ENCODE assay signal across 20 mouse cellular contexts in the genomic region with DNA sequence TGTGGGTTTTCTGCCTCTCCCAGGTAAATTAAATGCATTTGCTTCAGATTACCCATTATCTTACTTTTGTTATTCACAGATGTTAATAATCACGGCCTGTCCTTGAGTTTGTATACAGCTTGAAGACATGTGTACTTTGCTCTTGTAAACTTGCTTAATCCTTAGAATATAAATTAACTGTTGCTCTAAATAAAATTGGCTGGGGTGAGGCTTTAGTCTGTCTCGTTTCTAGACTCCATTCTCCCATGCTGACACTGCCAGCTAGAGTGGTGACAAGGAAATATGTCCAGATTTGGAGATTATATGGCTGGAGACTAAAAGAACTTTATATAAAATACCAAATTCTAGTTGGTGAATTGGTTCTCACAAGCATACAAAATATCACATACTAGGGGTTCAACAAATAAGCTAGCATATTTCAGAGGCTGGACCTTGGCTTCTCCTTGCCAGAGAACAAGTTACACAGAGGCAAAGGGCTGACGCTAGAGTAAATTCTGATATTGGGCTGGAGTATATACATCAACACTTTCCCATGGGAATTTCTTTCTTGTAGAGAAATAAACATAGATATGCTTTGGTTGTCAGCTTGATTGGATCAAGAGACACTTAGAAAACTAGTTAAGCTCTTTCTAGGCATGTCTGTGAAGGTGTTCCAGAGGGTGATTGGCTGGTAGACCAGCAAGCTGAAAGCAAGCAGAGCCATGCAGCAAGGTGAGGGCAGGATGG. TPM values are rescaled to one million over a fixed set of nuclear protein-coding genes. Genes with fewer than 3 reads are reported as not detected.
"Had no signal": no experiment of that assay in that cellular context is flagged by ENCODE, and none has a peak within 500 bp of the region (broad histone marks: within the 10 kb centered on the region; RNA-seq: fewer than 3 reads in every experiment).

No protein-coding gene starts in this region.

- H3K9ac ChIP-seq: hindbrain, embryonic 14.5 days; liver, embryonic 15.5 days; midbrain, embryonic 12.5 days; neural tube, embryonic 13.5 days had no signal

- H3K4me2 ChIP-seq: hindbrain, embryonic 14.5 days; liver, embryonic 11.5 days; liver, embryonic 15.5 days; midbrain, embryonic 12.5 days; neural tube, embryonic 13.5 days had no signal

- H3K27me3 ChIP-seq: liver, embryonic 15.5 days; midbrain, embryonic 12.5 days; neural tube, embryonic 13.5 days had no signal

- H3K36me3 ChIP-seq: limb, embryonic 10.5 days; liver, embryonic 15.5 days; midbrain, embryonic 12.5 days; neural tube, embryonic 13.5 days had no signal

- DNase-seq: kidney, adult 11 months; kidney, adult 9 months; kidney, postnatal 4 days; retina, postnatal 1 day; right cerebral cortex, postnatal 4 days; thymus, postnatal 4 days had no signal

- H3K4me3 ChIP-seq: left cerebral cortex, adult 2 months; limb, embryonic 10.5 days; liver, embryonic 15.5 days; midbrain, embryonic 12.5 days; neural tube, embryonic 13.5 days had no signal

- H3K4me1 ChIP-seq: limb, embryonic 10.5 days; liver, embryonic 15.5 days; midbrain, embryonic 12.5 days; neural tube, embryonic 13.5 days had no signal

- H3K27ac ChIP-seq: hindbrain, embryonic 14.5 days; kidney, postnatal 0 days; left cerebral cortex, adult 2 months; limb, embryonic 10.5 days; liver, embryonic 15.5 days; macrophage; midbrain, embryonic 12.5 days; neural tube, embryonic 13.5 days had no signal

- ATAC-seq: midbrain, embryonic 16.5 days had no signal

- H3K9me3 ChIP-seq: limb, embryonic 10.5 days; liver, embryonic 15.5 days; neural tube, embryonic 13.5 days had no signal

RNA-seq across cellular contexts. Expression of a gene that starts 39.0 kb away (rescaled TPM):
- total RNA-seq: layer of hippocampus, adult 8-10 months; layer of hippocampus, postnatal 14 days; left cerebral cortex, adult 2 months; left cerebral cortex, postnatal 14 days had no signal
- polyA plus RNA-seq: hindbrain, embryonic 14.5 days; limb, embryonic 10.5 days; limb, embryonic 14.5 days; midbrain, embryonic 12.5 days; midbrain, embryonic 16.5 days; neural tube, embryonic 13.5 days had no signal
